Mouse (Mus musculus): ENCODE measurements around the gene Ms4a4a.
"Not testable (repeated sequence)": the region's sequence is repeated elsewhere in the genome, so short reads cannot be mapped to it uniquely, and the experiment has no call there.

DNA sequence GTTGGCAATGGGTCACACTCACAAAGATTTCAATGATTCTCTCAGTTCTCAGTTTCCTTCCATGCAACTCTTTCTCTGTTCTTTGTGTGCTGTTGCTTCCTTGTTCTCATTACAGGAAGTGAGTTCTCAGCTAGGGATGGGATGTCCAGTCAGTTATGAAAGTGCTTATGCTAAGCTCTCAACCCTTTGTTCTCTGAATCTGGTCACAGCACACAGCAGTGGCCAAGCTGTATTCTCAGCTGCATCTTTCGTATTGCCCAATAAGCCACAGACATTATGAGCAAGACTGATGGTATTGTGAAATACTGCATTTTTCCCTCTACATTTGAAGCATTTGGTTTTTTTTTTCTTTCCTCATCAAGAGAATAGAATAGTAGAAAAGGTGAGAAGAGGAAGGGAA, 55.9 kb downstream of the Ms4a4a start:
- TF ChIP-seq GATA1 (IDR thresholded peaks at IDR 0.05; ENCODE audit: borderline replicate concordance, low read length); FLI1 (IDR thresholded peaks at IDR 0.05; ENCODE audit: low read length): not testable (repeated sequence)

Data from megakaryocyte, embryonic 14.5 days (primary cell).